ENCODE assay signal across 29 mouse cellular contexts in genomic region chr10:43800077-43800476, GRCm38 (mm10).
A peak's percentile ranks its signal among the peaks of the same experiment; 100 is the strongest.
DNase-seq lines count a peak whose midpoint lies in the region; ATAC-seq and TF ChIP-seq lines count a peak whose summit lies in the region.
"Had no signal": no experiment of that assay in that cellular context is flagged by ENCODE, and none has a peak within 500 bp of the region (broad histone marks: within the 10 kb centered on the region; RNA-seq: fewer than 3 reads in every experiment).

No protein-coding gene starts in this region.

- H3K4me3 ChIP-seq in heart, embryonic 10.5 days = no peak overlapping the region
- no peak overlapping the region for H3K4me3 ChIP-seq in kidney, embryonic 15.5 days (replicated peaks)
- no peak overlapping the region for H3K4me3 ChIP-seq in kidney, postnatal 0 days (replicated peaks; ENCODE audit: low read depth, low read length)
- H3K4me3 ChIP-seq in stomach, postnatal 0 days (ENCODE audit: low read depth, low read length) = no peak overlapping the region
- H3K4me3 ChIP-seq: embryonic facial prominence, embryonic 10.5 days; embryonic facial prominence, embryonic 12.5 days; erythroblast, embryonic 14.5 days; forebrain, embryonic 13.5 days; forebrain, embryonic 15.5 days had no signal

- H3K4me1 ChIP-seq in heart, embryonic 10.5 days = no peaks in the 10 kb centered on the region
- peaks cover 6% of the 10 kb centered on the region; the same call in 1 of the 2 replicates for H3K4me1 ChIP-seq in kidney, embryonic 15.5 days
- H3K4me1 ChIP-seq in kidney, postnatal 0 days (replicated peaks; ENCODE audit: insufficient read depth, low read length) = no peaks in the 10 kb centered on the region
- no peaks in the 10 kb centered on the region for H3K4me1 ChIP-seq in stomach, postnatal 0 days (replicated peaks; ENCODE audit: control insufficient read depth, insufficient read depth)
- H3K4me1 ChIP-seq: embryonic facial prominence, embryonic 10.5 days; embryonic facial prominence, embryonic 12.5 days; forebrain, embryonic 13.5 days; forebrain, embryonic 15.5 days had no signal

- no peak for TF ChIP-seq EP300 in stomach, postnatal 0 days (optimal IDR thresholded peaks at IDR 0.05)

- DNase-seq in heart, adult 11 months = peak; percentile 2
- DNase-seq in heart, embryonic 10.5 days (ENCODE audit: low spot score) = no peak
- no peak for DNase-seq in kidney, postnatal 14 days
- peak; percentile 31 for DNase-seq in kidney, postnatal 0 days (ENCODE audit: low spot score)
- no peak for DNase-seq in kidney, adult 18-20 months
- DNase-seq in stomach, postnatal 0 days (ENCODE audit: low spot score) = peak; percentile 4
- DNase-seq in adipocyte (ENCODE audit: low spot score) = no peak
- DNase-seq: adrenal gland, adult 2 months; adrenal gland, postnatal 10 days; adrenal gland, postnatal 25 days; B cell, adult 2 months; cerebellum, adult 11 months; cerebellum, adult 18-20 months; cerebellum, adult 8-10 months; cerebellum, adult 9-11 months; cerebellum, postnatal 14 days; cerebellum, postnatal 36 days; forebrain, postnatal 0 days had no signal

- H3K4me2 ChIP-seq in kidney, embryonic 15.5 days = no peak overlapping the region
- no peak overlapping the region for H3K4me2 ChIP-seq in kidney, postnatal 0 days (ENCODE audit: low read length)
- no peak overlapping the region for H3K4me2 ChIP-seq in stomach, postnatal 0 days (replicated peaks; ENCODE audit: low read depth)
- H3K4me2 ChIP-seq: embryonic facial prominence, embryonic 12.5 days; forebrain, embryonic 13.5 days; forebrain, embryonic 15.5 days had no signal

- peak; percentile 78; the same call in 1 of the 2 replicates for ATAC-seq in kidney, embryonic 15.5 days (replicated peaks; ENCODE audit: low FRiP score)
- no peak for ATAC-seq in kidney, postnatal 0 days (replicated peaks; ENCODE audit: low FRiP score, low read depth)
- ATAC-seq in stomach, postnatal 0 days (ENCODE audit: low FRiP score, low TSS enrichment) = no peak
- ATAC-seq: activated CD4-positive, CD25-positive, alpha-beta regulatory T cell, adult 4 months; CD4-positive, CD25-positive, alpha-beta regulatory T cell, adult 4 months; forebrain, embryonic 13.5 days; forebrain, embryonic 15.5 days; forebrain, postnatal 0 days; Patski had no signal

- no peak overlapping the region for H3K27ac ChIP-seq in heart, embryonic 10.5 days
- no peak overlapping the region for H3K27ac ChIP-seq in kidney, embryonic 15.5 days
- H3K27ac ChIP-seq in kidney, postnatal 0 days = no peak overlapping the region
- no peak overlapping the region for H3K27ac ChIP-seq in stomach, postnatal 0 days (replicated peaks)
- H3K27ac ChIP-seq: embryonic facial prominence, embryonic 10.5 days; embryonic facial prominence, embryonic 12.5 days; forebrain, embryonic 13.5 days; forebrain, embryonic 15.5 days had no signal

- no peaks in the 10 kb centered on the region for H3K27me3 ChIP-seq in heart, embryonic 10.5 days (ENCODE audit: insufficient read depth, poor library complexity, severe bottlenecking)
- H3K27me3 ChIP-seq in kidney, embryonic 15.5 days = no peaks in the 10 kb centered on the region
- H3K27me3 ChIP-seq in kidney, postnatal 0 days (ENCODE audit: insufficient read depth, low read length) = no peaks in the 10 kb centered on the region
- H3K27me3 ChIP-seq in stomach, postnatal 0 days (ENCODE audit: control insufficient read depth, insufficient read depth, low read length) = no peaks in the 10 kb centered on the region
- H3K27me3 ChIP-seq: CH12.LX; embryonic facial prominence, embryonic 12.5 days; forebrain, embryonic 13.5 days; forebrain, embryonic 15.5 days; Patski had no signal

- H3K36me3 ChIP-seq in heart, embryonic 10.5 days = no peaks in the 10 kb centered on the region
- H3K36me3 ChIP-seq in kidney, embryonic 15.5 days = no peaks in the 10 kb centered on the region
- H3K36me3 ChIP-seq in kidney, postnatal 0 days (ENCODE audit: insufficient read depth, low read length) = no peaks in the 10 kb centered on the region
- no peaks in the 10 kb centered on the region for H3K36me3 ChIP-seq in stomach, postnatal 0 days (ENCODE audit: control insufficient read depth, insufficient read depth, low read length)
- H3K36me3 ChIP-seq: embryonic facial prominence, embryonic 10.5 days; embryonic facial prominence, embryonic 12.5 days; forebrain, embryonic 15.5 days; G1E had no signal

- no peak for TF ChIP-seq CTCF in kidney, postnatal 0 days (IDR thresholded peaks at IDR 0.05; ENCODE audit: low read depth)
- TF ChIP-seq CTCF in stomach, postnatal 0 days (IDR thresholded peaks at IDR 0.05; ENCODE audit: low read depth) = no peak

- H3K9ac ChIP-seq in kidney, embryonic 15.5 days = no peak overlapping the region
- H3K9ac ChIP-seq in kidney, postnatal 0 days (ENCODE audit: low read depth, low read length) = no peak overlapping the region
- no peak overlapping the region for H3K9ac ChIP-seq in stomach, postnatal 0 days (ENCODE audit: low read length)
- H3K9ac ChIP-seq: embryonic facial prominence, embryonic 12.5 days; forebrain, embryonic 13.5 days; forebrain, embryonic 15.5 days; forebrain, postnatal 0 days had no signal

- 73% methylated on average over 3 of the region's 3 CpGs for WGBS in heart, embryonic 10.5 days
- 35% methylated on average over 3 of the region's 3 CpGs for WGBS in kidney, embryonic 15.5 days
- 21% methylated on average over 3 of the region's 3 CpGs for WGBS in kidney, postnatal 0 days
- 49% methylated on average over 3 of the region's 3 CpGs for WGBS in stomach, postnatal 0 days

- no peaks in the 10 kb centered on the region for H3K9me3 ChIP-seq in heart, embryonic 10.5 days
- no peaks in the 10 kb centered on the region for H3K9me3 ChIP-seq in kidney, embryonic 15.5 days (replicated peaks)
- H3K9me3 ChIP-seq in kidney, postnatal 0 days (replicated peaks; ENCODE audit: low read length) = no peaks in the 10 kb centered on the region
- H3K9me3 ChIP-seq in stomach, postnatal 0 days (ENCODE audit: control insufficient read depth, low read length) = no peaks in the 10 kb centered on the region
- H3K9me3 ChIP-seq: embryonic facial prominence, embryonic 10.5 days; embryonic facial prominence, embryonic 12.5 days; forebrain, embryonic 13.5 days; forebrain, embryonic 15.5 days; G1E had no signal

Comparison
In these comparisons a context has a peak if more than half of its experiments do, and no peak if none do; other contexts are left out.
1. DNase-seq: peak in heart, adult 11 months (single experiment), kidney, postnatal 0 days (single experiment) and stomach, postnatal 0 days (single experiment); none in heart, embryonic 10.5 days (single experiment), kidney, postnatal 14 days (single experiment), kidney, adult 18-20 months (single experiment) and adipocyte (single experiment).